Mouse (Mus musculus) cortical plate, adult 2 months (tissue): ENCODE data around the gene Tnni2. TPM values are rescaled to one million over a fixed set of nuclear protein-coding genes. Genes with fewer than 3 reads are reported as not detected.

Experiments used
- H3K27ac ChIP-seq: fragments of 200-500 bp; 2 replicates; pipeline ENCODE4 v1.5.1; 2012; ENCODE audit warnings: low read length, control low read depth, inconsistent platforms; ENCODE audit not compliant: insufficient read depth
- H3K4me1 ChIP-seq: fragments of 200-500 bp; 2 replicates; pipeline ENCODE4 v1.6.1; 2011; ENCODE audit warnings: low read length; ENCODE audit not compliant: control insufficient read depth, insufficient read depth
- H3K4me3 ChIP-seq: fragments of 200-500 bp; 2 replicates; pipeline ENCODE4 v1.5.1; 2011; ENCODE audit warnings: mild to moderate bottlenecking, low read length, control low read depth; ENCODE audit not compliant: insufficient read depth
- CTCF ChIP-seq: fragments of 200-500 bp; IDR thresholded peaks from 2 replicates; pipeline ENCODE4 v1.5.1; 2011; ENCODE audit warnings: mild to moderate bottlenecking, control low read depth, low read length; ENCODE audit not compliant: insufficient read depth; ENCODE audit errors: extremely low read depth
- POLR2A ChIP-seq: fragments of 200-500 bp; IDR thresholded peaks from 2 replicates; pipeline ENCODE4 v1.6.1; 2011; ENCODE audit warnings: mild to moderate bottlenecking, low read length, control low read depth; ENCODE audit not compliant: insufficient read depth; ENCODE audit errors: extremely low read depth
- polyA plus RNA-seq: library from polyadenylated mRNA; depleted of rRNA; stranded (reverse); fragments of >200 nt; gene quantifications from 2 replicates; pipeline ENCODE4 v1.2.3, GENCODE M21; 2012

Gene Tnni2
- polyA plus RNA-seq, 1 experiment: 0.86 TPM

- H3K4me3 ChIP-seq: no peak overlapping the region
- no peak for TF ChIP-seq CTCF
- no peaks in the 10 kb centered on the region for H3K4me1 ChIP-seq
- no peak overlapping the region for H3K27ac ChIP-seq
These were observed 36.4 kb downstream of the Tnni2 start for GRCm38 (mm10) chr7:142478001-142478400.

GRCm38 (mm10) chr7:142478574-142478973, 37.0 kb downstream of the Tnni2 start:
- Histone ChIP-seq H3K27ac (no peak overlapping the region), H3K4me3 (no peak overlapping the region), H3K4me1 (no peaks in the 10 kb centered on the region)
- TF ChIP-seq POLR2A (no peak), CTCF (no peak)

DNA sequence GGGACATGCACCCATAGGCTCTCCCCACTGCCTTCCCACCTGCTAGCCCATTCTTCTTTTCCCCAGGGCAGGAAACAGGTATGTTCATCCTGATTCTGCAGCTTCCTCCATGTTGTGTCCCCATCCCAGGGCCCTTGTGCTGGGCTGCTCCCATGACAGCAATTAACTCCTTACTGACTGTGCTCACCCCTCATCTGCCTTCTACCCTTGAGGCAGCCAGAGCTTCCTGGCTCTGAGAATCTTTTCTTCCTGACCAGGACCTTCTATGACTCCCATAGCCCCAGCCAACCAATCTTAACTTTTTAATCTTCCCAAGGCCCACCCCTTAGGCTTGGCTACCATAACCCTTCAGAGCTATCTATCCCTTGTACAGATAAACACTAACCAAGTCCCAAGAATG, 37.7 kb downstream of the Tnni2 start:
- TF ChIP-seq POLR2A: no peak
- TF ChIP-seq CTCF: no peak
- Histone ChIP-seq H3K27ac (no peak overlapping the region), H3K4me1 (no peaks in the 10 kb centered on the region), H3K4me3 (no peak overlapping the region)

- no peak for TF ChIP-seq CTCF
- Histone ChIP-seq H3K4me1 (no peaks in the 10 kb centered on the region), H3K27ac (no peak overlapping the region), H3K4me3 (no peak overlapping the region)
These were observed 38.3 kb downstream of the Tnni2 start for GRCm38 (mm10) chr7:142479886-142480285.

GRCm38 (mm10) chr7:142480661-142481060, 39.1 kb downstream of the Tnni2 start:
- Histone ChIP-seq H3K4me1 (no peaks in the 10 kb centered on the region), H3K27ac (no peak overlapping the region), H3K4me3 (no peak overlapping the region)
- no peak for TF ChIP-seq POLR2A
- no peak for TF ChIP-seq CTCF

GRCm38 (mm10) chr7:142481186-142481567, 39.6 kb downstream of the Tnni2 start:
- no peak overlapping the region for H3K4me3 ChIP-seq
- TF ChIP-seq CTCF (peak; percentile 35), POLR2A (no peak)
- H3K27ac ChIP-seq: no peak overlapping the region
- no peaks in the 10 kb centered on the region for H3K4me1 ChIP-seq

DNA sequence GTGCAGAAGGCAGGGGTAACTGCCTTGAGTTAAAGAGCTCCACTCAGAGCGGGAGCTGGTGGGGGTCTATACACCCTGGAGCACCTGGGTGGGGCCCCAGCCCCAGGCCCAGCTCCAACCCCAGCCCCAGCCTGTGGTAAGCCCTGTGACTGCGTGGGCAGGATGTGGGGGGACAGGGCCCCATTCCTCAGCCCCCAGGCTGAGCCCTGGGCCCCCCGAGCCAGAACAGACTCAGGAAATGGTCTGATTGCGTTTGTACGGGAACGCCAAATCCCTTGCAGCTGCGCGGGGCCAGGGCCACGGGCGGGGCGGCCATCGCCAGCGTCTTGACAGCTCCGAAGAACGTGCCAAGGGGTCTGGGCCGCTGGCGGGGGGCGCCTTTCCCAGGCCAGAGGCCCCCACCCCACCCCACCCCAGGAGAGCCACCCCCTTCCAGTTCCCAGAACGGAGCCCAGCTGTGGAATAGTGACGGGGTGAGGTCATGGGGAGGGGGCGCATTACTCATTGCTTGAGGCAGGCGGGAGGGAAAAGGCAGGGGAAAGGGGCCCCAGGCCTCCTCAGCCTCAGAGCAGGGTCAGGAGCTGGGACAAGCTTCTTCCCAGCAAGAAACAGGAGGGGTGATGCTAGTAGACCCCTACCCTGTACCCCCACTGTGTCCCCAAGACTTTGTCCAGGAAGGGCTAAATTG, 40.1 kb downstream of the Tnni2 start:
- Histone ChIP-seq H3K4me3 (no peak overlapping the region), H3K27ac (no peak overlapping the region), H3K4me1 (no peaks in the 10 kb centered on the region)
- TF ChIP-seq POLR2A (no peak), CTCF (no peak)

GRCm38 (mm10) chr7:142482256-142482609, 40.6 kb downstream of the Tnni2 start:
- TF ChIP-seq CTCF (no peak), POLR2A (no peak)
- Histone ChIP-seq H3K4me1 (no peaks in the 10 kb centered on the region), H3K4me3 (no peak overlapping the region), H3K27ac (no peak overlapping the region)

DNA sequence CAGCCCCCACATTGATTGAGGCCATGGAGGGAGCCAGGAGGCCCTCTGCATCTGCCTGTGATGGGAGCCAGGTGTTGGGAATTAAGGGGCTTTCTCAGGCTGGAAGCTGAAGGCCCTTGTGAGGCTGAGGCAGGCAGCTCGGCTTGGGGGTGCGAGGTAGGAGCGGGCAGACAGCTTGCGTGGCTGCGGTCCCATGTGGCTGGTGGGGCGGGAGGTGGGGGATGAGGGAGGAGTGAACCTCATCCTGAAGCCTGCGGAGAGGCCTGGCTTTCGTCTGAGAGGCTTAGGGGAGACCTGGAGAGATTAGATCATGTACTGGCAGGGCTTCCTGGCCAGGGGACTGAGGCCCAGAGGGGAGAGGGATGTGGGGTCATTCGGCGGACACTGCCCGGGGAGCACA, 41.5 kb downstream of the Tnni2 start:
- Histone ChIP-seq H3K4me1 (no peaks in the 10 kb centered on the region), H3K27ac (no peak overlapping the region), H3K4me3 (no peak overlapping the region)
- no peak for TF ChIP-seq CTCF
- no peak for TF ChIP-seq POLR2A

DNA sequence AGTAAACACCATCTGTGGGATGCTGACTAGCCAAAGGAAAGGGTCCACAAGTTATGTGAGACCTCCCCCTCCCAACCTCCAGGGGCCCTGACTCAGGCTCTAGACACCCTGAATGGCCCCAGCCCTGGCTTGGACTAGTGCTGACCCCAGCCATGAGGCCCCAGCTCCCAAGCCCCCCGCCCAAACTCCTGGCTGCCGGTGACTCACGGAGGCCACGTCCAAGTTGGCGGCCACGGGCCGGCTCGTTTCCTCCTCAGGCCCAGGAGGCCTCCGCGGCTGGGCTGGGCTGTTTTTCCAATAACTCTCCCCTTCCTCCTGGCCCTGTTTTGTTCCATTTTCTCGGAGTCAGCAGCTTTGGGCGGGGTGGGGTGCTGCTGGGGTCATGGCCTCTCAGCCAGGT, 43.2 kb downstream of the Tnni2 start:
- H3K4me3 ChIP-seq: no peak overlapping the region
- H3K4me1 ChIP-seq: no peaks in the 10 kb centered on the region
- no peak for TF ChIP-seq POLR2A
- no peak for TF ChIP-seq CTCF
- H3K27ac ChIP-seq: no peak overlapping the region
